Mouse (Mus musculus) fat pad, adult 2 months (tissue): Measurements from ENCODE around the gene Kcnn4.

Source experiments
- DNase-seq: peaks from one replicate; pipeline ENCODE4 v3.0.0-alpha.2; 2011; ENCODE audit warnings: low read depth, low spot score; ENCODE audit errors: extremely low read depth

Kcnn4 gene

DNA sequence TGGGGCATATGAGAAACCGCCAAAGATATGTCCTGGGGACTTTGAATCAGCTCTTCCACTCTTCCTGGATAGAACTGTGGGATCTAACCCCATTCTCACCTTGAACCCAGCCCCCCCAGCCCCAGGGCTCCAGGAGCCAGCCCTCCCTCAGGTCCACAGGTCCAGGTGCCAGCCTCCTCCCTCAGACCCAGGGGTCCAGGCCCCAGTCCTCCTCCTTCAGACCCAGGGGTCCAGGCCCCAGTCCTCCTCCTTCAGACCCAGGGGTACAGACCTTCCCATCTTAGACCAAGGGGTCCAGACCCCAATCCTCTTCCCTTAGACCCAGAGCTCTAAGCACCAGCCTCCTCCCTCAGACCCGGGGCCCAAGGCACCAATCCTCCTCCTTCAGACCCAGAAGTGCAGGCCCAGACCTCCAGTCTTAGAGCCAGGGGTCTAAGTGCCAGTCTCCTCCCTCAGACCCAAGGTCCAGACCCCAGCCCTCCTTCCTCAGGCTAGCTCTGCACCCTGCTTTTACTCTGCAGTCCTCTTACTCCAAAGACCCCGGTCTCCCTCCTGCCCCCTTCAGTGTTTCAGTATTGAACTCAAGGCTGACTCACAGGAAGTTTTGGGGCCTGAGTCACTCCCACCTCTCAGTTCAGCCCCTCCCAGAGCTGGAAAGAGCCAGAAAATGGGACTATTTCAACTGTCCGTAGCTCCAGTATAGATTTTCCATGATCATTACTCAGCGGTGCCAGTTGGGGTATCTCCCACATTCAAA lies 4.6 kb upstream of the Kcnn4 start:
- DNase-seq: no peak

DNA sequence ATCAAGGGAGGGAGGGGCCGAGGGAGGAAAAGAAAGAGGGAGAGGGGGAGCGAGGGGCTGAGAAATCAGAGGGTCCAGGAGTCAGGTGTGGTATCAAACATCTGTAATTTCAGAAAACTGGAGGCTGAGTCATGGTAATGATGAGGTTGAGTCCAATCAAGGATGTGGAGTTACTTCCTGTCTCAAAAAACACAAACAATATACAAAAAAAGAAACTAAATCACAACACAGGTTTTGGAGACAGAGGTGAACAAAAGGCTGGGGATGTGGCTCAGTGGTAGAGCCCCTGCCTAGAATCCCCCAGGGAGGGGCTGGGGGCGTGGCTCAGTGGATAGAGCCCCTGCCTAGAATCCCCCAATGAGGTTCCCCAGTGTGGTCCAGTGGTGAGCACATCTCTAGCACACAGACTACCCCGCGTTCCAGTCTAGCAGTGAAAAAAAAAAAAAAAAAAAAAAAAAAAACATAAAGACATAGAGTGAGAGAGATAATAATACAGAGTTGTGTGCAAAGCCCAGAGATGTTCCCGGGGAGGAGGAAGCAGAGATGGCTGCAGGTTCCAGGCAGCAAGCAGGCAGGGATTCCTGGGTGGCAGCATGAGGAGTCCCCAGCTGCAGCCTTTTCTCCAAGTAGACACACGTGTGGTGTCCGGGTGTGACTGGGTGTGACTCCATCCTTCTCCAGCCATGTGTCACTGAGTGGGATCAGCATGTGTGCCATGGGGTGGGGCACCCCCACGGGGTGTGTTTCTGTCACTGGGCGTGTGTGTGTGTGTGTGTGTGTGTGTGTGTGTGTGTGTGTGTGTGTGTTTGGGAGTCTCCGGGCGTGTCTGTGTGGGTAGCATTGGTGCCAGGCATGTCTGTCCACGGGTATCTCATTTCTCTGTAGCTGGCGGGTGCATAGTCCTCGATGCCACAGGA lies 3.1 kb upstream of the Kcnn4 start:
- DNase-seq: no peak

DNA sequence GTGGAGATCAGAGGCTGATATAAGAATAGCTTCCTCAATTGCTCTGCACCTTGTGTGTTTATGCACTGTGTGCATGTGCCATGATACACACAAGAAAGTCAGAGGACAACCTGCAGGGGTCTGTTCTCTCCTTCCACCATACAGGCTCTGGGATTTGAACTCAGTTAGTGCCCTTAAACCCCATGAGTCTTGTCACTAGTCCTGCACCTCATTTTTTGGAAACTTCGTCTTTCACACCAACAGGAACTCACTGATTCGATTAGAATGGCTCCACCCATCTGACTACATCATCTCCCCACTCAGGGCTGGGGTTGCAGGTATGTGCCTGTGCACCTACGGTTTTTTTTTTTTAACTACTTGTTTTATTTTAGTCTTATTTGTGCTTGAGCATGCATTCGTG lies 1.8 kb upstream of the Kcnn4 start:
- DNase-seq: no peak

DNA sequence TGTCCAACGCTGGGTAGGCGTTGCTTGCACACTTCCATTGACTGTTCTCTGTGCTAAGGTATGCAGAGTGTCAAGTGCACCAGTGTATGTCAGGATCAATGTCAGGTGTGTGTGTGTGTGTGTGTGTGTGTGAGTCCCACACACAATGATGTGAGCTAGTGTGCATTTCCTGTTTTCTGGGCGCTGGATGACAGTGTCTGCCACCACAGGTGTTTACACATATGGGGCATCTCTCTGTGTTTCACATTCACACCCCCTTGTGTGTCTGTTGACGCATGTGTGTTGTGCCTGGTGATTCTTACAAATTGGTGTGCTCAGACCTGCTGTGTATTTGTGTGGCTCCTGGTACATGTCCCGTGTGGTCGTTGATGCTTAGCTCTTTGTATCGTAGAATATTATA lies 1.1 kb upstream of the Kcnn4 start:
- no peak for DNase-seq

DNA sequence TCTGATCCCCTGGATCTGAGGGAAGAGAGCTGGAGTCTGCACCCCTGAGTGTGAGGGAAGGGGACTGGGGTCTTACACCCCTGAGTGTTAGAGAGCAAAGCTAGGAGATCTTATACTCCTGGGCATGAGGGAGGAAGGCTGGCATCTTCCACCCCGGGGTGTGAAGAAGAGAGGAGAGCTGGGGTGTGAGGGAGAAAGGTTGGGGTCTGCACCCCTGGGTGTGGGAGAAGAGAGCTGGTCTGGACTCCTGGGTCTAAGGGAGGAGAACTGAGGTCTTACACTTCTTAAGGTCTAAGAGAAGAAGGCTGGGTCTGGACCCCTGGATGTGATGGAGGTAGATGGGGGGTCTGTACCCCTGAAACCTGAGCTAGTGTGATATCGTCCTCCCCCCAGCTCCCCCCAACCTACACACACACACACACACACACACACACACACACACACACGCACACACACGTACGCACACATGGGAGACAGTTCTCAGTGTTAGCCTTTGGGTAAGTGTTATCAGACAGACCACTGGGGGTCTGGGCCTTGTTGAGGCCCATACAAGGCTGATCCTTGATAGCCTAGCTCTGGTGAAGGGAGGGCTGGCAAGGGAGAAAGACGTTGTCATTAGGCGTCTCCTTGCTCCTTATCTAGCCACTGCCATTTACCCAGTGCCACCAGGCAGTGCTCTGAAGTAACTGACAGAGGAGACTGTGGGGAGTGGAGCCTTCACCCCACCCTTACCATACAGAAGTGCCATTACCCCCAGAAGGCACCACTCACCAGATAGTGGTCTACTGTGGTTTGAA lies 1.1 kb downstream of the Kcnn4 start:
- DNase-seq: no peak

DNA sequence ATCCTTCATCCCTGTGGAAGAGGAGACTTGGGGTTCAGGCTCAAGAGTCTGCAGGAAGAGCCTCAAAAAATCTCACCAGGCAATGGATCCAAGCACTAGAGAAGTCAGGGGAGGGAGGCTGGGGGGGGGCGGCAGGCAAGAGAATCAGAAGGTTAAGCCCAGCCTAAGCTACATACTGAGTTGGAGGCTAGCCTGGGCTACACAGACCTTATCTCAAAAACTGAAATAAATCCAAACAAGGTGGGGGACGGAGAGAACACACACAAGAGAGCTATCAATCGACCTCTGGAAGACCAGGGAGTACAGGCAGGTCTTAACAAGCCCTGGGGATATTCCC lies 1.7 kb downstream of the Kcnn4 start:
- DNase-seq: no peak

DNA sequence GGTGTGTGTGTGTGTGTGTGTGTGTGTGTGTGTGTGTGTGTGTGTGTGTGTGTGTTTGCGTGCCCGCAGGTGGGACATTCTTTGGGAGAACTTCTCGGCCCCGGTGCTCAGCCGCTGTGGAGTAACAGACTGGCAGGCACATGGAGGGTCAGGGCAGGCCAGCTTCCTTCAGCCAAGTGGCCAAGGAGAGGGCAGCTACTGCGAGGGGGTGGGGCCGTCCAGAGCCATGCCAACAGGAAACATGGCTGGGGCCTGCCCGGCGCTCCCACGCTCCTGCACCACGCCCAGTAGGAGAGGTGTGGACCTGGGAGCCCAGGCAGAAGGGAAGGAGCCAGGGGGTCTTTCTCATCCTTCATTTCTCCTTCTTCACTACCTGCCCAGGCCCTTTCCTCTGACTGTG lies 2.2 kb downstream of the Kcnn4 start:
- no peak for DNase-seq

DNA sequence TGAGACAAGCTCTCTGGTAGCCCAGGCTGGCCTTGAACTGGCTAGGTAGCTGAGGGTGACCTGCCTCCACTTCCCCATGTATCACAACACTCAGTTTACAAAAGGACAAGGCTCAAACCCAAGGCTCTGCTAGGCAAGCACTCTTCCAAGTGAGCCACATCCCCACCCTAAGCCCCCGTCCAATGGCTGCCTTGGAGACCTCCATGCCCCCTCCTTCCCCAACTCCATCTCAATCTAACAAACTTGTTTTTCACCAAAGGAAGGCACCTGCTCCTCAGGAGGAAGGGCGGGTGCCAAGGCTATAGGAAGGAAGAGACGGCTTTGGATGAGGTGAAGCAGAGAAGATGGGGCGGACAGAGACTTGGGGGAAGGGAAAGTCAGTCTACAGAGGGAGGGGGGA lies 2.7 kb downstream of the Kcnn4 start:
- no peak for DNase-seq

DNA sequence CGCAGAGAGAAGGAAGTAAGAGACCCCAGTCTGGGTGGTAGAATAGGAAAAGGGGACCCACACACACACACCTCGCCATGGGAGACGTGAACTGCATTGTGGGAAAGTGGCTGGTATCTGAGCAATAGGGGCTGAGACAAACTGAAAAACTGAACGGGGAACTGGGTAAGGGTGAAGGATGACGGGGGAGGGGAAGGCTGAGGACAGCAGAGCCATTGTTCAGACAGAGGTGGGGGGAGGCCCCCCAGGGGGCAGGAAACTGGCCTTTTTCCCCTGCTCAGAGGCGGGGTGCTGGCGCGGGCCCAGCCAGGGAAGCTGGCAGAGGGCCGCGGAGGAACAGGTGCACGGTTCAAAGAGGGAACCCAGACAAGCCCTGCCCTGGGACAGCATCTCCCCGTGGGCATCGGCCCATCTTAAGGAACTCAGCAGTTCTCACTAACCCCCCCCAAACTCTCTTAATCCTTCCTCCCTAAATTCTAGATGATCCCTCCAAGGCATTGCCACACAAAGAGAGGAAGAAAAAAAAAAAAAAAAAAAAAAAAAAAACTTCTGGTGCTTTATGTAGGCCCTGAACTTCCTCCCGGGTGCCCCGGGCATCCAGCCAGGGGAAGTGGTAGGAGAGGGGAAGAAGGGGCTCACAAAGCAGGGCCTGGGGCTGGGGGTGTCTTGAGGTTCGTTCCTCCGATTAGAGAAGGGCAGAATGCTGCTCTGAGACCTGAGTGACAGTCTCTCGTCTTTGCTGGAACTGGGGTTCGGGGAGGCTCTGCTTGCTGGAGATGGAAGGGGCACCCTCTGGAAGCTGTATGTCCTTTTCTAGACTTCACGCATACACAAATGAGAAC lies 3.7 kb downstream of the Kcnn4 start:
- DNase-seq: no peak

DNA sequence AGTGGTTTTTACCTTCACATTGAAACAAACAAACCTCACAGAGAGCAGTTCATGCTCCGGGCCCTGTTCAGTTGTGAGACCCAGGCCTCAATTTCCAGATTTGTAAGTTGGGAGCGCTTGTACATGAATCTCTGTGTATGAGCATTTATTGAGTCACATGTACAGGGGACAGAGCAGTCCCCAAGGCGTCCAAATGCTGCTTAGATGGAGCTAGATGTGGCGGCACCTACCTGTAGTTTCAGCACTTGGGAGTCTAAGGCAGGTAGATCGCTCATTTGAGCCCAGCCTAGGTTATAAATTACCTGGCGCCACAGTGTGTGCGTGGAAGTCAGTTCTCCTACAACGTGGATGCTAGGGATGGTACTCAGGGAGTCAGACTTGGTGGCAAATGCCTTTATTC lies 6.4 kb downstream of the Kcnn4 start:
- no peak for DNase-seq

DNA sequence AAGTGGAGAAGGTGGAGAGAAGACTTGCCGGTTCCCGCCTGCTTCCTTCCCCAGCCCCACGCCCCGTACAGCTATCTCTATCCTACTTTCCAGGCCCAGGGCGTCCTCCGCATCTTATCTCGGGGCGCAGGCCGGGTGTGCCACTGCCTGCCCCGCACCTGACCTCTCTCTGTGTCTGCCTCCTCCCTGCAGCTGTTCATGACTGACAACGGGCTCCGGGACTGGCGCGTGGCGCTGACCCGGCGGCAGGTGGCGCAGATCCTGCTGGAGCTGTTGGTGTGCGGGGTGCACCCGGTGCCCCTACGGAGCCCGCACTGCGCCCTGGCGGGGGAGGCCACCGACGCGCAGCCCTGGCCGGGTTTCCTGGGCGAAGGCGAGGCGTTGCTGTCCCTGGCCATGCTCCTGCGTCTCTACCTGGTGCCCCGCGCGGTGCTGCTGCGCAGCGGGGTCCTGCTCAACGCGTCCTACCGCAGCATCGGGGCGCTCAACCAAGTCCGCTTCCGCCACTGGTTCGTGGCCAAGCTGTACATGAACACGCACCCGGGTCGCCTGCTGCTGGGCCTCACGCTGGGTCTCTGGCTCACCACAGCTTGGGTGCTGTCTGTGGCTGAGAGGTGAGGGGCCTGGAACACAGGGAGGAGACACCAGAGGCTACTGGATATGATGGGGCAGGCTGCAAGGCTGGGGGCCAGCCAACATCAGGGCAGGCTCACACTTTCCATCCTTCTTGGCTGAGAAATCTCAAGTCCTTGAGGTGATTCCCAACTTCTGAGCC lies 7.2 kb downstream of the Kcnn4 start:
- DNase-seq: no peak

DNA sequence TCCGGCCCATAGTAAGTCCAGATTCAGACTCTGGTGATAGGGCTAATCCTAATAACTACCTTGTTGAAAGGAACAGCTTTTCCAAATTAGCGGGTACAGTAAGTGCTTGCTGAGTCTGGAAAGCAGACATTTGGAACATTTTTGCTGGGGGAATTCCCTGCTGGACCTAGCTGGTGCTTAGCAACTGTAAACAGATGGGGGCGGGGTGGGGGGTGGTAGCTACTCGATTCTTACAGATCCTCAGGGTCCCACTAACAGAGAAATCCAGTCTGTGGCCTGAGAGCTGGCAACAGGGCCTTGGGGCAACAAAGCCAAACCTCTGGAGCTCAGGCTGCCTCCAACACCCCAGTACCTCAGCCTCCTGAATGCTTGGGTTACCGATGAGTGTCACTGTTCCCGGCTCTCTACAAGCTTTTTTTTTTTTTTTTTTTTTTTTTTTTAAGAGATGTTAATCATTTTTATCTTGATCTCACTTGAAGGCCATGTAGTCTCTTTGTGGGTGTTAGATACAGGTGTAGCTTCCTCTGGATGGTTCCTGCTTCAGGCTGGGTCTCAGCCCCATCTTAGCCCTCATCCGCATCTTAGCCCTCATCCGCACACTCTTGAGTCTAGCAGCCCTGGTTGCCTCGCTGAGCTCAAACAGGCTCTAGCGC lies 8.1 kb downstream of the Kcnn4 start:
- no peak for DNase-seq

DNA sequence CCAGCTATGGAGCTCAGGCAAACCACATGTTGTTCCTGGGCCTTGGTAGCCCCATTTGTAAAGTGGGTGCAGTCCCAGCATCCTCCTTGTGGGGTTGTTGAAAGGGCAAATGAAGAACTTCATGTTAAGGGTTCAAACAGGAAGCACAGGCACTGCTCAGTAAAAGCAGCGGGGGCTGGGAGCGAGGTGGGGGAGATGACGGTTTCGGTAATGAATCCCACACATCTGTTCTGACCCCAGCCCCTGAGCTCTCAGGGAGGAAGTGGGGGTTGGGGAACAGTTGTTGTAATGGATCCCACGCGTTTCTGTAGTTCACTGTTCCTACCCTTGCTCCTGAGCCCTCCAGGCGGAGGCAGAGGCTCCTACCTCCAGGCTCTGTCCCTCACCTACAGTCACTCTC lies 9.9 kb downstream of the Kcnn4 start:
- no peak for DNase-seq

DNA sequence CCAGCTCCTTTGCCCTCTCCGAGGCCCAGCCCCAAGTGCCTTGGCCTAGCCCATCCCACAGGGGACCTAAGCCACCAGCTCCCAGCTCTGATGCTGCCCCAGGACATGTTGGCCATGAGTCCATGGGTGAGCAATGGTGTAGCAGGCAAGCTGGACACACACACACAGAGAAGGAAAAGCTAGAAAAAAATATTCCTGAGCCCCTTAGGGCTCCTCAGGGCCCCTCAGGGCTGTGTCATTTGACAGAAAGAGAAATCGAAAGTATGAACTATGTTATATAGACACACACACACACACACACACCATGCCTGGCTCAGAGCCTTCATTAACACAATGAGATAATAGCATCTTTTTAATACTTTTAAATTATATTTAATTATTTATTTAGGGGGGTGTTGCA lies 10.3 kb downstream of the Kcnn4 start:
- DNase-seq: no peak

DNA sequence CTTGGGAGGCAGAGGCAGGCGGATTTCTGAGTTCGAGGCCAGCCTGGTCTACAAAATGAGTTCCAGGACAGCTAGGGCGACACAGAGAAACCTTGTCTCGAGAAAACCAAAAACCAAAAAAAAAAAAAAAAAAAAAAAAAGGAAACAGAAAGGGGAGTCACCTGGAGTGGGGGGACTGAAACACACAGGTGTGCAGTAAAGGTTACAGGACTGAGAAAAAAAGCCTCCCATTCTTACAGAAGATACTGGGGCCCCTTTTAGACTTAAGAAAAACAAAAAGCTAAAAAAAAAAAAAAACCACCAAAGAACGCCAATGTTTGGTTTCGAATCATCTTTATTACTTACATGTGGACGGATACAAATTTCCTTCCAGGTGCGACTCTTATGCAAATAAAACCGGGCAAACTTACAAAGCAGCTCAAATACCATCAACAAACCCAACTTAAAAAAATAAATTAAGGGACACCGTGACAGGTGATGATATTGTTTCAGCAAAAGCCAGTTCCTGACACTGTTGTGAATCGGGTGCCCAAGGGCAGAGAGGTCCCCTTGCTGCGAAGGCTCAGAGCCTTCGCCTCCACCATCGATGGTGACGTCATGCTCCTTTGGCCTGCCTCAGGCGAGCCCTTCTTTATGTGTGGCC lies 12.8 kb downstream of the Kcnn4 start:
- no peak for DNase-seq

DNA sequence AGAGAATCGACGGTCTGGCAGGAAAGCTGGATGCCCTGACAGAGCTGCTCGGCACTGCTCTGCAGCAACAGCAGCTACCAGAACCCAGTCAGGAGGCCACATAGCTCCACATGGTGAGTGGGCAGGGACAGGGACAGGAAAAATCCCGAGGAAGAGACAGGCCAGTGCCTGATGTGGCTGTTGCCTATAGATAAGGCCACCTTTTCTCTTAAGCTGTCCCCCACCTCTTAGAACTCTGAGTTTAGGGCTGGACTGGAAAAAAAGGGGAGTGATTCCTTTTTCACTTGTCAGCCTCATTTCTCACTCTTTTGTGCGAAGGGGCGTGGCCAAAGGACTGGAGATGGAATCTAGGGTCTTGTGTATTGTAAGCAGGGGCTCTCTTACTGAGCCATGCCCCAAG lies 14.0 kb downstream of the Kcnn4 start:
- DNase-seq: no peak

DNA sequence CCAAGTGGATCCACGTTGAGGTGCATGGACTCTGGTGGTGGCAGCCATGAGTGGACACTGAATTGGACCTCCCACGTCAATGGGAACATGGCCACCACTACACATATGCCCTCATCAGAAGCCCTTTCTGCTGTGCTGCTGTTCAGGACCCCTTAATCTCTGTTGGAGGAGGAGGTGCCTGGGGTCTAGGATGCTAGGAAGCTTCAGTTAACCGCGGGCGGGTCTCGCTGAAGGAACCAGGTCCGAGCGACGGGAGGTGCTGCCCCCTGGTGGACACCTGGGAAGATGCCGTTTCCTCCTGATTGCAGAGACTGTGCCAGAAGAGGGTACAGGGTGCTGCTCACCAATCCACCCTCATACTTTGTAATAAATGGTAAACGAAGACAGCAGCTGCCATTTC lies 14.8 kb downstream of the Kcnn4 start:
- DNase-seq: no peak

DNA sequence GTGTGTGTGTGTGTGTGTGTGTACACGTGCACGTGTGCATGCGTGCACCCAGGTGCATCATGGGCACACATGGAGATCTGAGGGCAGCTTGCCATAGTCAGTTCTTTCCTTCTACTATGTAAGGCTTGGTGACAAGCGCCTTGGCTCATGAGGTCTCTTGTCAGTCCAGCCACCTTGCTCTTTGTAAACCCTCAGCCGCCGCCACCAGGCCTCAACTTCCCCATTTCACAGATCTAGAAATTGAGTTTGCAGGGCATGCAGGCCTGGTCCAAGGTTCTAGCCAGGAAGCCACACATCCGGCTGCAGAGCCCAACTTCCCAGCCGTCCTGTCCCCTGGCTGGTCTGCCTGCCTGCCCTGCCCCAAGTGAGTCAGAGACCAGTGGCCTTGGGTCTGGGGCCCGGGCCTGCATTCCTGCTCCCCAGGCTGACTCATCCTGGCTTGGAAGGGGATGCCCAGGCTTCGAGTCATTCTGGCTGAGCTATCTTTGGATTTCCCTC lies 17.0 kb downstream of the Kcnn4 start:
- no peak for DNase-seq
